Mouse (Mus musculus) lung, postnatal 36 days (tissue): ENCODE results near the gene Ccdc51.

ENCODE experiments used
- DNase-seq: peaks from one replicate; pipeline ENCODE4 v3.0.0; 2022; ENCODE audit warnings: mixed read lengths

Gene Ccdc51

GRCm38 (mm10) chr9:109057543-109057942 is 24.8 kb upstream of the Ccdc51 start:
- DNase-seq, result peak; percentile 53

DNA sequence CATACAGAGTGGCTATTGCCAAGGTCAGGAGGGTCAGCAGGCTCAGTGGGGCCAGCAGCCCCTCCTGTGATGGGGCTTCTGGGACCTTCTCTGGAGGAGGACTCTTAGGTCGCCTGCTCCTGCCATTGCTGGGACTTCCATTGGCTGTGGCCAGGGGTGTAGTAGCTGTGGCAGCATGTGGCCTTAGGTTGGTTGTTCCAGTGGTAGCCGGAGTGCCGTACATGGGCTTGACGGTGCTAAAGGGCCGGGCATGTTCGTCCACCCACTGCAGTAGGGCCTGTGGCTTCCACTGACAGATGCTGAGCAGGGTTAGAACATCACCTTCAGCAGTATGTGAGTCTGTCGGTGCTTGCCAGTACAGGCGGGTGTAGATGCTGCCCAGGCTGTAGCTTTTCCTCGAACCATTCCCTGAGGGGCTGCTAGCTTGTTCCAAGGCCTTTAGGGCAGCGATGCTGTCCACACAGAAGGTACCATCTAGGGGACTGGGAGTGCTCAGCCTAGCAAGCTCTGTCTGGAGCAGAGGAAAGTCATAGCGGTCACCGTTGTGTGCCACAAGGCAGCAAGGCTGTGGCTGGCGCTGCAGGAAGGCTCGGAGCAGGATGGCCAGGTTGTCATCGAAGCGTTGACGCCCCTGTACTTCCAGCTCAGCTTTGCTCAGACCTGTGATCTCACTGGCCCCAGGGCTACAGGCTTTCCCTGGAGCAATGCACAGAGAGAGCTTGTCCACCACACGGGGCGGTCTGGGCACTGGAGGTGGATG is 24.1 kb upstream of the Ccdc51 start:
- no peak for DNase-seq

DNA sequence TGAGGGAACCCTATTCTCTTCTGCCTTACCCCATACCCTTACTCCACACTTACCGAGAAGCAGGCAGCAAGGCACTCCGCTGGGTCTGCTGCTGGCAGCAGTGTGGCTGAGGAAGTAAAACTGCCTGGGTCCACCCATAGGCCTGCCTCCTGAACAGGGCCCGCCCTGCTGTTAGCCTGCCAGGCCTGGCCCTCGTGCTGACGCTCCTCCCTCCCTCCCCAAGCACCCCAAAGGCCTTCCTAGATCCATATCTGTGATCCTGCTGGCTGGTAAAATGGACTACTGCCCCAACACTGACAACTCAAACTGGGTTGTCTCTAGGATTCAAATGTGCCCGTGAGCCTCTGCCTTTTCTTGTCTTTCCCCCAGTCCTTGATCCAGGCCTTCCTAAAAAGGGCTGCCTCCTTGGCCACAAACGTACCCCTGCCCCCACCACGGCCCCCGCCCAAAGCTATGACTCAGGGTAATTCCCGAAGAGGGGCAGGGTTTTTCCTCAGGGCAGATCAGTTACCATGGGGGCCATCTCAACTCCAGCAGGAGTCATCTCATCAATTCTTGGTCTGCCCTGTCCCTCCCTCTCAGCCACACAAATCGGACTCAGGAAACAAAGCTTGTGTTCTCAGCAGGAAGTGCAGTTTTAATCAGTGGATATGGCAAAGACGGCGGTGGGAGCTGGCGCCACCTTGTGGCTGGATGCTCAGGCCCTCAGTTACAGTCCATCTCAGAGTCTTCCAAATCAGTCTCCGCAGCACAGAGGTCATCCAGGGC is 23.0 kb upstream of the Ccdc51 start, which contains the start of gene Trex1:
Gene Trex1, minus strand, starts transcription at position 599 of the 768 bp plus-strand sequence.
- DNase-seq, result peak; percentile 96

DNA sequence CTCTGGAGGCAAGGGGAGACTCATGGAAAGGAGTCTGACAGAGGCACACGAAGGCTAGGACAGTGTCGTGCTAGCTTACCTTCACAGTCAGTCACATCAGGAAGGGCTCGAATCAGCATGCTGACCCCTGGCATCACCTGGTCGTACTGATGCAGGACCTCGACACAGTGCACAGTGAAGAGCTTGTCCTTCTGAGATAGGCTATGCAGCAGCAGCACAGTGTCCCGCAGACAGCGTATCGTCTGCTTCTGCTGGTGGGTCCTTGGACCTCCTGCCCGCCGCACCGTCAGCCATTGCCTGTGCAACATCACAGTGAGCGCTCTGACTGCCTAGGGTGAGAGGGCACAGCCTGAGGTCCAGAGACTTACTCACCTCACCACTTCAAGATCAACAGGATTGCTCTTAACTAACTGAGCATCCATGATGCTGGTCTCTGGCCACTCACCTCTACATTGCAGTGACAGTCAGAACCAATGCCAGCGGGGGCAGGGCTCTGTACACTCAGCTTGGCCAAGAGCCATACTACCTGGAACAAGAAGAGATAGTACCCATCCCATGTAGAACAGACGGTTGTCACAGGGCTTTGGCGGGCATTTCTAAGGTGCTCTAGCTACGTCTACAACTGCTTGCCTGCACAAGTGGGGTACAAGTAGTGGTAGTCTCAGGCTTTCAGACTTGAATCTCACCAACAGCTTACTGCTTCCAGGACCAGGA is 22.0 kb upstream of the Ccdc51 start:
- no peak for DNase-seq

DNA sequence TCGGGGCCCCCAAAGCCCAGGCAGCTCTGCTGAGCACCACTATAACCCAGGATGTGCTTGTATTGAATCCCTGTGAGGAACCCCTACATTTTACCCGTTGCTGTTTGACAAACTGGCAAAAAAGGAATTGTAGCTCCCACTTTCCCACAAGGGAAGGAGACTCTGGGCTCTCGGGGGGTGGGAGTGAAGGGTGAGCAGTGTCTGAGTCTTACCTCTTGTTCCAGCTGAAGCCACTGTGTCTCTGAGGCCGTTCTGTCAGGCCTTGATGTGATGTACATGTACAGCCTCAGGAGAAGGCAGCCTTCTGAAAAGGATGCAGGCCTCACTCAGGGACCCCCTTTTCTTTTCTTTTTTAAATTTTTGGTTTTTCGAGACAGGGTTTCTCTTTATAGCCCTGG is 21.4 kb upstream of the Ccdc51 start:
- DNase-seq, result no peak

- DNase-seq, result no peak
Observed at GRCm38 (mm10) chr9:109068095-109068735, 14.1 kb upstream of the Ccdc51 start.

DNA sequence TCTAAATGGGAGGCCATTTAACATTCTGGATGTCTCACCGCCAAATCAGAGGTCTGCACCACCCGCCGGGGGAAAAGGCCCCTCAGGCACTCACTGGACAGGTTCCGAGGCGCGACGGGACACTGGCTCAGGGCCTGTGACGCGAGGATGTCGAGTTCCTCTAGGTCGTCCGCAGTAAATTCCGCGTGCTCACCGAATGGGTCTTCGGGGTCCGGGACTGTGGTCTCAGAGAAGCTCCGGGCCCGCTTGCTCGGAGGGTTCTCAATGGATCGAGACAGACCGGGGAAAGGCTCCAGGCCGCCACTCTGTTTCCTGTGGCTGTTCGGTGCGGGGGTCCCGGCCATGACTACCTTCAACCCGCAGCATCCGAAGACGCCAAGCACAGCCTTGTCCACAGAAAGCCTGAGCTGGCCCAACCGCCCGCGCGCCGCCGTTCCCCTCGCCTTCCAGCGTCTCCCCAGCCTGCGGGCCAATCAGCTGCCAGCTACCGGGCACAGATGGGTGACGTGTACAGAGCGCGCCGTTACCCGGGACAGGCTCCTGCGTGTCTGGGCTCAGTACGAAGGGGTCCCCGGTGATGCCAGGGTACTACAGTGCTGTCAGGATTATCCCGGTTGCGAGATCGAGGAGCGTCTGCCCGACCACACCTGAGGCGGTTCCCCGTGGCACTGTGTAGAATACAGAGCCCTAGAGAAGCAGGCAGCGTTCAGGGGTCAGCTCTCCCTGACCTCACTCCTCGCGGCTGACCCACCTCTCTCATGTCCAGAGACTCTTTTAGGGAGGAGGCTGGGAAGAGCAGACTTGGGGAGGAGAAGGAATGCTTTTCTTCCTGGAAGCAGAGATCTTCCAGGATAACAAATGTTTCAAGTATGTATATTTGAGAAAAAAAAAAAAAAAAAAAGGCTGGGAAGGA is 8.4 kb upstream of the Ccdc51 start, which contains the start of gene Atrip:
Gene Atrip, minus strand, starts transcription at position 464 of the 913 bp plus-strand sequence.
- DNase-seq, result peak; percentile 94

GRCm38 (mm10) chr9:109080516-109080915 is 1.8 kb upstream of the Ccdc51 start:
- no peak for DNase-seq

- DNase-seq, result no peak
Observed at GRCm38 (mm10) chr9:109081749-109082123, 557 bp upstream of the Ccdc51 start.

DNA sequence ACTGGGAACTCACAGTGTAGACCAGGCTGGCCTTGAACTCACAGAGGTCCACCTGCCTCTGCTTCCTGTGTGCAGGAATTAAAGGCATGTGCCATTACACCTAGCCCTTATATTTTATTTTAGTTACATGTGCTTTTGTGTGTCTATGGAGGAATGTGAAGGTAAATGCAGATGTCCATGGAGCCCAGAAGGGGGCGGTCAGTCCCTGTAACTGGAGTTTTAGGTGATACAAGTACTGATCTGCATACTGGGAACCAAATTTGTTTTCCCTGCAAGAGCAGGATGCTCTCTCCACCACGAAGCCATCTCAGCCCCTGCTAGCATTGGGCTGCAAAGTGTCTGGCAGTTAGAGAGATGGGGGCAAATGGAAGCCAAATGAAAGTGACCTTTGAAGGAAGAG is 2.6 kb downstream of the Ccdc51 start:
- no peak for DNase-seq

DNA sequence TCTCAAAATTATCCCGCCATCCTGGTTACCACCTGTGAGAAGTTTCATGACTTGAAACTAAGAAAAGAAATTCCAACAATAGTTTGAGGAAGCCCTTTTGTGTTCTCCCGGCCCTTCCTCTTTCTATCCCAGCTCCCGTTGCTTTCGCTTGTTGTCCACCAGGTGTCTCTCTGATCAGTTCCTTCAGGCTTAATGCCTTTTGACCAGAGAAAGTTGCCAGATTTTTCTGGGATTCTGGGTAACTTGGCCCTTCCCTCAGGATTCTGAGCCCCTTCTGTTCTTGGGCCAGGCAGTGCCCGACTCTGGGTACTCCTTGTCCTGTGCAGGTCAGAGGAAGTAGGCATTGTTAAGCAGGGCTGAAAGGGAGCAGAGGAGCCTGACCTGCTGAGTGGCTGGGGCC is 5.7 kb downstream of the Ccdc51 start:
- peak; percentile 54 for DNase-seq

DNA sequence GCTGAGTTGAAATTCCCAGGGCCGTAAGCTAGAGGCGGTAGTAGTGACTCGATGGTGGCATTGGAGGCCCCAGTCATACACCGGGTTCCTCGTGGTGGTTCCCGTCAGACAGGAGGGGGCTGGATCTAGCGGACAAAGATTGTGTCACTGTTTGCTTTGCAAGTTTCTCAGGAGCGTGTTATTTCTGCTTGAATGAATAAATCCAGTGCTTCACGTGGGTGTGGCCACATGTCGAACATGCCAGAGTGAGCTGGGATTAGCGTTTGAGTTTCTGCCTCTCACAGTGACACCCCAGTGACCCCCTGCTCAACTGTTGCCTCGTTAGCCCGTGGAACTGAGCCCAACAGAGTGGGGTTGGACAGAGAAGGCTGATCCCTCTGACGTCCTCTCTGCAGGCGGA is 8.2 kb downstream of the Ccdc51 start:
- peak; percentile 67 for DNase-seq

DNA sequence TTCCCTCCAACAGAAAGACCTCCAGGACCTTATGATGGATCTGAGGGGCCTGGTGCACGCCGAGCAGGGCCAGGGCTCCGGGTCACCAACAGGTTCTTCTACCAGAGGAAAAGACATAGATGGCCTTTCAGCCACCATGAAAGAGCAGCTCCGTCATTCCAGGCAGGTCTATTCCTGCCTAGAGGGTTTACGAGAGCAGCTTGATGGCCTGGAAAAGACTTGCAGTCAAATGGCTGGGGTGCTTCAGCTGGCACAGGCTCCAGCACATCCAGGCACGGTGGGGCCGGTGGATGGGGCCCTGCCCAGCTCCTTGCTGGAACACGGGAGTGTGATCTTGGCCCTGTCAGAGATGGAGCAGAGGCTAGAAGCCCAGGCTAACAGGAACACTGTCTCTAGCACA is 9.5 kb downstream of the Ccdc51 start:
- no peak for DNase-seq

DNA sequence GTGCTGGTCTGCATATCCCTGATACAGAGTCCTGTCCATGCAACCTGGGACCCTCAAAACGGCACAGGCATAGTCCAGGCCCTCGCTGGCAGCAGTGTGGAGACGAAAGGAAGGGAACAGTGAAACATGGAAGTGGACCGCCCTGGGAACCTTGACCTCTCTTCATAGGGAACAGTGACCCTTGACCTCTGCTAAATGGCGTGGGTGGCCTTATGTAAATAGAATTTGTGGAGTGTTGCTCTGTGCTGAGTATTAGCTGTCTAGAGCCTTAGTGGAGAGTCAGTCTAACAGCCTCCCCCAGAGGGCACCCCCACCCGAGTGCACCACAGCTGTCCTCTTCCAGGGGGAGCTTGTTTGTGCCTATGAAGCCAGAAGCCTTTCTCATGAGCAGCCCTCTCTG is 10.5 kb downstream of the Ccdc51 start:
- no peak for DNase-seq

- peak; percentile 80 for DNase-seq
Observed at GRCm38 (mm10) chr9:109093786-109094552, 11.7 kb downstream of the Ccdc51 start.

- DNase-seq, result peak; percentile 85
Observed at GRCm38 (mm10) chr9:109094553-109095136, 12.4 kb downstream of the Ccdc51 start.

DNA sequence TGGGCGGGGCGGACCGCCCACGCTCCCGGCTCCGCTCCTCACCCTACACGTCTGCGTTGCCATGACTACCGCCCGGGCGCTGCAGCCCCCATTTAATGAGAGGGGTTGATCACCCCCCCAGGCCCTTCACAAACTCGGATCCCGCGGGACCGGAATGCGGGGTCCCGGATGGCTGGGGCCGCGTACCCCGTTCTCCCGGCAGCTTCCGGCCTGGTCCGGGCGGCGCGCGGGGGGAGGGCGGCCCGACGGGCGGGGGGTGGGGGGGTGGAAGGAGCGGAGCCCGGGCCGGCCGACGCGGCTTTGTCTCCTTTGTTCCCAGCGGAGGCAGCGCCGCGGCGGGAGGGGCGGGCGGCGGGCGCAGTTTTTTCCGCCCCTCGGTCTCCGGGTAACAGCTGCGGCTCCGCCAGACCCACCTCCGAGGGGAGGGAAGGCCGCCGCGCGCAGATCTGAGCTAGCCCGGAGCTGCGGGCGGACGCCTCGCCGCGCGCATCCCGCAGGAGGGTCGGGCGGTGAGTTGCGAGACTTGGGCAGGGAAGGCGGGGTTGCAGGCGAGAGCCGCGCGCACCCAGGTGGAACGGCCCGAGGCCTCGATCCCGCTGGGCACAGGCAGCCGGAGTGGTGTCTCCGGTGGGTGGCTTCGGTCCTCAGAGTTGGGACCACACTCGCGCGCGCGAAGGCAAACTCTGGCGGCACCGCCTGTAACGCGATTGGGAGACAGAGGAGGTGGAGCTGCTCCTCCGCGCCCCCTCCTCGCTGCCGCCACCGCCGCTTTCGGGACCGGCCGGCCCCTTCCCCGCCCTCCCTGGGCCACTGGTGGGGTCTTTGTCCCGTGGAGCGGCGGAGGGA is 13.1 kb downstream of the Ccdc51 start, which contains the start of gene Plxnb1:
Gene Plxnb1, plus strand, starts transcription at position 253 of the 846 bp plus-strand sequence.
- DNase-seq, result peak; percentile 69

- DNase-seq, result no peak
Observed at GRCm38 (mm10) chr9:109096251-109096661, 14.0 kb downstream of the Ccdc51 start.

DNA sequence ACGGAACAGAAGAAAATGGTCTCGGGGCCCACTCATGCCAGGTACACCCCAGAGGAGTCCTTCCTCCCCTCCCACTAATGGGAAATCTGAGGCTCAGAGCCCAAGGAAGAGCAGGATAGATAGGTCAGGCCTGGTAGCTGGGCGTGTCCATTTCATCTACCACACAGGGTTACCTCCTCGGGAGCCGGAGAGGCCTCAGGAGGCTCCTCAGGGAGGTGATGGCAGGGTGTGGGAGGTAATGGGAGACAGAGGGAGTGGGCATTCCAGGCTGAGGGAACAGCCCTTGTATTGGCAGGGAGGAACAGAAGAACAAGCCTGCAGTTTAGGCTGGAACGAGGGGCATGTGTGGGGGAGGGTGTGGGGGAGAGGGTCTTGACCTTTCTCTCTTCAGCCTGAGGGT is 14.6 kb downstream of the Ccdc51 start:
- no peak for DNase-seq

DNA sequence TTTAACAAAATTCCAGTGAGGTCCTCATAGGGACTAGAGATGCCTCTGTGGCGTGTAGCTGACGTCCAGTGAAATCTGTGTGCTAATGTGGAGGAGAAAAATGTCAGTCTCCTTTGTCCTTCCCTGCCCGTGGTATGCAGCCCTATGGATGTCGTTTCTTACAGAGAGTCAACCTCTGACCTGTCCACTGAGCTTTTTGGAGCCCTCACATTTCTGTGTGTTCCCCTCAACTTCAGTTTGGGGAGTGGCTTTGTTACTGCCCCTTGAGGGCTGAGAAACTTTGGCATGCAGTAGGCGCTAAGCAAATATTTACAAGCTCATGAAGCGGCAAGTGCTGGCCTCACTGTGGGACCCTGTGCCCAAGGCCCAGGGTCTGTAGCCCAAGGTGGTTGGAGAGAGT is 15.0 kb downstream of the Ccdc51 start:
- peak; percentile 68 for DNase-seq
